Mouse (Mus musculus) lung, embryonic 14.5 days (tissue): Measurements from ENCODE around the gene Gm1043. TPM values are rescaled to one million over a fixed set of nuclear protein-coding genes. Genes with fewer than 3 reads are reported as not detected.

Experiments
- ATAC-seq: fragments of 200-750 bp; cut with Nextera tagmentation; 2 replicates; pipeline ENCODE4 v1.8.0; 2017; ENCODE audit warnings: mild to moderate bottlenecking, moderate TSS enrichment, moderate library complexity; ENCODE audit not compliant: insufficient read depth
- DNase-seq: peaks from one replicate; pipeline ENCODE4 v3.0.0-alpha.2; 2015
- H3K27ac ChIP-seq: fragments of 300-500 bp; sonication (generic); 2 replicates; pipeline ENCODE4 v1.5.1; 2014; ENCODE audit warnings: low read depth, mild to moderate bottlenecking, moderate library complexity
- H3K27me3 ChIP-seq: fragments of 300-500 bp; sonication (generic); 2 replicates; pipeline ENCODE4 v1.6.1; 2014; ENCODE audit warnings: low read length, control low read depth; ENCODE audit not compliant: insufficient read depth
- H3K36me3 ChIP-seq: fragments of 300-500 bp; sonication (generic); 2 replicates; pipeline ENCODE4 v1.6.1; 2014; ENCODE audit warnings: control low read depth; ENCODE audit not compliant: insufficient read depth
- H3K4me1 ChIP-seq: fragments of 300-500 bp; sonication (generic); 2 replicates; pipeline ENCODE4 v1.6.1; 2014; ENCODE audit warnings: antibody characterized with exemption, control low read depth; ENCODE audit not compliant: insufficient read depth
- H3K4me2 ChIP-seq: fragments of 300-500 bp; sonication (generic); 2 replicates; pipeline ENCODE4 v1.6.1; 2014; ENCODE audit warnings: mild to moderate bottlenecking
- H3K4me3 ChIP-seq: fragments of 300-500 bp; sonication (generic); 2 replicates; pipeline ENCODE4 v1.5.1; 2014; ENCODE audit warnings: low read depth, low read length
- H3K9ac ChIP-seq: fragments of 300-500 bp; sonication (generic); 2 replicates; pipeline ENCODE4 v1.6.1; 2014
- H3K9me3 ChIP-seq: fragments of 300-500 bp; sonication (generic); 2 replicates; pipeline ENCODE4 v1.6.1; 2016; ENCODE audit warnings: low read depth, low read length, control low read depth
- CTCF ChIP-seq: IDR thresholded peaks from 2 replicates; pipeline ENCODE4 v1.5.1; 2016; ENCODE audit warnings: antibody characterized with exemption, low read depth
- WGBS: fragments of 180-500 bp; shearing (Covaris S2); extraction: QIAGEN DNeasy Blood & Tissue Kit; methylation state at CpG from one replicate; pipeline ENCODE4 v1.1.7; 2014; 5-methylcytosine and 5-hydroxymethylcytosine counted together
- polyA plus RNA-seq: library from polyadenylated mRNA; unstranded; fragments of >200 nt; fragmentation: Nextera tagmentation; extraction: Ambion mirVana; gene quantifications from 2 replicates; pipeline ENCODE4 v1.2.1, GENCODE M21; 2014

Gm1043 gene
- polyA plus RNA-seq, 1 experiment from 2014 or later, result not detected

DNA sequence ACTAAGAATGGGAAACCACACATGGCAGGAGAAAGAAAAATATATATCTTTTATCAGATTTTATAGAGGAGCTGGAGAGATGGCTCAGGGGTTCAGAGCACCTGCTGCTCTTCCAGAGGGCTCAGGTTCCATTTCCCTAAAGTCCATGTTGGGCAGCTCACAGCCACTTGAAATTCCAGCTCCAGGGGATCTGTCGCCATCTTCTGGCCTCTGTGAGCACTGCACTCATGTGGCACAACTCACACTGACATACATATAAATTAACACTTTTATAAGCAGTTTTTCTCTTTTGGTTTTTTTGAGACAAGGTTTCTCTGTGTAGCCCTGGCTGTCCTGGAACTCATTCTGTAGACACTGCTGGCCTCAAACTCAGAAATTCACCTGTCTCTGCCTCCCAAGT is 95.5 kb downstream of the Gm1043 start:
- Histone ChIP-seq H3K4me3 (no peak overlapping the region), H3K27ac (no peak overlapping the region), H3K4me2 (no peak overlapping the region), H3K36me3 (no peaks in the 10 kb centered on the region), H3K9ac (no peak overlapping the region), H3K4me1 (no peaks in the 10 kb centered on the region), H3K27me3 (no peaks in the 10 kb centered on the region), H3K9me3 (no peaks in the 10 kb centered on the region)
- DNase-seq, result no peak
- TF ChIP-seq CTCF, result peak; percentile 27; the same call in 1 of the 2 replicates
- 41% methylated on average over 1 of the region's 1 CpGs for WGBS
- ATAC-seq, result no peak

GRCm38 (mm10) chr5:37184605-37185004 is 99.4 kb downstream of the Gm1043 start:
- no peaks in the 10 kb centered on the region for H3K4me1 ChIP-seq
- no peak overlapping the region for H3K9ac ChIP-seq
- no peak overlapping the region for H3K27ac ChIP-seq
- H3K4me2 ChIP-seq, result no peak overlapping the region
- no peaks in the 10 kb centered on the region for H3K27me3 ChIP-seq
- no peak overlapping the region for H3K4me3 ChIP-seq
- H3K9me3 ChIP-seq, result no peaks in the 10 kb centered on the region
- no peak for DNase-seq
- 41% methylated on average over 7 of the region's 7 CpGs for WGBS
- H3K36me3 ChIP-seq, result no peaks in the 10 kb centered on the region
- TF ChIP-seq CTCF, result no peak
- no peak for ATAC-seq

DNA sequence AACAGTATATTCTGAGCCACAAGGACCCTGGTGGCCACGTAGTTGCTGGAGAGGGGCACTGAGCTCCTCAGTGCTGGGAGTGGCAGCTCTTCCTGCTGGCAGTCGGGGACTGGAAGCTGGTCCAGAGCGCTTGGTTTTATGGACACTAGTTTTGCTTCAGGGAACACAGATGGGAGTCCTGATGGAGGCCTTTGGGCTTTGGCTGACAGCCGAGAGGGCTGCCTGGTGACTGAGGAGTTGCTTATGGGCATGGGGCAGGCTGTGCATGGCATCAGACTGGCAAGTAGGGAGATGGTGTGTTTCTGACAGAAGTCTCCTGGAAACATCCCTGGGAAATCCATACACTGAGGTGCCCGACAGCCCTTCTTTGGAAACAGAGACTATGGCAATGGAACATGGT is 105.2 kb downstream of the Gm1043 start:
- 75% methylated on average over 5 of the region's 5 CpGs for WGBS
- Histone ChIP-seq H3K9me3 (no peaks in the 10 kb centered on the region), H3K4me2 (no peak overlapping the region), H3K4me1 (no peaks in the 10 kb centered on the region), H3K4me3 (no peak overlapping the region), H3K36me3 (no peaks in the 10 kb centered on the region), H3K9ac (no peak overlapping the region), H3K27ac (no peak overlapping the region), H3K27me3 (peaks cover 3% of the 10 kb centered on the region; the same call in 1 of the 2 replicates)
- DNase-seq (no peak), ATAC-seq (no peak)
- TF ChIP-seq CTCF, result no peak

DNA sequence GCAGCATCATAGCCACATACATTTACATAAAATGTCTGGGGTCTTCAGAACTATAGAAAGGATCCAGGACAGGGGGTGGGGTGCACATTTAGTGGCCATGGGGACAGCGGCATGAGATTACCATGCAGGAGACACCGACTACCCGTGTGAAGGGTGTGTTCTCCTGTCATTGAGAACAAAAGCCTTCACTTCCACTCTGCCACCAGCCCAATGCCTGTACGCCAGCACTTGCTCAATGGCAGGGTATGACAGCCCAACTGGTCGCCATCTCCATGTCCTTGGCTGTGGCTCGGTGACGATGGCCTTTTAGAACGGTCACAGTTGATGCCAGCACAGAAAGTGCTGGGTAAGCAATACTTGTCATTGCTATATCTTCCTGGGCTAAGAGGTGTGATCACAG is 111.0 kb downstream of the Gm1043 start:
- WGBS, result 67% methylated on average over 8 of the region's 8 CpGs

GRCm38 (mm10) chr5:37196666-37197250 is 111.6 kb downstream of the Gm1043 start:
- H3K4me1 ChIP-seq, result peaks cover 22% of the 10 kb centered on the region
- no peak overlapping the region for H3K4me3 ChIP-seq
- DNase-seq (peak; percentile 77), ATAC-seq (peak; percentile 32)
- H3K27ac ChIP-seq, result no peak overlapping the region
- H3K4me2 ChIP-seq, result peak overlapping the region; percentile 29; the same call in 1 of the 2 replicates
- no peaks in the 10 kb centered on the region for H3K9me3 ChIP-seq
- 9% methylated on average over 10 of the region's 10 CpGs for WGBS
- TF ChIP-seq CTCF, result no peak
- H3K36me3 ChIP-seq, result no peaks in the 10 kb centered on the region
- H3K27me3 ChIP-seq, result peaks cover 7% of the 10 kb centered on the region; the same call in 1 of the 2 replicates
- no peak overlapping the region for H3K9ac ChIP-seq

More for the DNA sequence above, 111.0 kb downstream of the Gm1043 start:
- ATAC-seq (no peak), DNase-seq (no peak)
- no peak overlapping the region for H3K4me2 ChIP-seq
- H3K27ac ChIP-seq, result no peak overlapping the region
- TF ChIP-seq CTCF, result no peak
- peaks cover 22% of the 10 kb centered on the region for H3K4me1 ChIP-seq
- H3K4me3 ChIP-seq, result no peak overlapping the region
- no peaks in the 10 kb centered on the region for H3K9me3 ChIP-seq
- H3K36me3 ChIP-seq, result no peaks in the 10 kb centered on the region
- H3K27me3 ChIP-seq, result peaks cover 7% of the 10 kb centered on the region; the same call in 1 of the 2 replicates
- no peak overlapping the region for H3K9ac ChIP-seq

- WGBS, result 47% methylated on average over 3 of the region's 3 CpGs
- TF ChIP-seq CTCF, result no peak
Measured at GRCm38 (mm10) chr5:37197423-37197822, 112.3 kb downstream of the Gm1043 start.

DNA sequence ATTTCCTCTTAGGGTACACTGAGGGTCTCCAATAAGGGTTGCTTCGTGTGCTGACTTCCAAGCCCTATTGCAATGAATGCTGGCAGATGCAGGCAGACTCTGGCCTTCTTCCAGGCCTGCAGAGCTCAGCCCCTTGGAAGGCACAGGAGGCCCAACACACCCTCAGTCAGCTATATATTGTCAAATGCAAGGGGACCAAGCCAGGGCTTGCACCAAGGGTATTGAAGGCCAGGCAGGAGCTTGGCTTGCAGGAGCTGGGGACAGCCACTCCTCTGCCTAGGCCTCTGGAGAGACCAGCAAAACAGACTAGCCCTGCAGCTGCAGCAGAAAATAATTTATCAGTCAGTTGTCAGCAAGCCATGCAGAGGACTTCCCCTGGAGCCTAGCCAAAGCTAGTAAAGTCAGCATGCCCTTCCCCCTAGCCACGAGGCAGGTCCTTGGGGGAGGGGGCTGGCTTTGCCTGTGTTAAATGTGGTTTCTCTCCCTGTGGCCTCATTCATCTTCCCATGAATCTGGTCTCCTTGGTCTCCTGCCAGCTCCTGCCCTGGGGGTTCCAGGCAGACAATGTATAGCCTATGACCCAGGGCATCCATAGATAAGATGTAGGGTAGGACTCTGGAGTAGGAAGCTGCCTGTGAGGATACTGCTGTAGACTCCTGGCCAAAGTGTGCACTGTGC is 113.0 kb downstream of the Gm1043 start:
- WGBS, result 17% methylated on average over 2 of the region's 2 CpGs
- H3K4me1 ChIP-seq, result peaks cover 22% of the 10 kb centered on the region
- ATAC-seq, result peak; percentile 83
- peaks cover 7% of the 10 kb centered on the region; the same call in 1 of the 2 replicates for H3K27me3 ChIP-seq
- no peak overlapping the region for H3K4me2 ChIP-seq
- peak; percentile 92 for DNase-seq
- no peak for TF ChIP-seq CTCF
- H3K4me3 ChIP-seq, result no peak overlapping the region
- H3K9ac ChIP-seq, result no peak overlapping the region
- H3K27ac ChIP-seq, result peak overlapping the region; percentile 36; the same call in 1 of the 2 replicates
- no peaks in the 10 kb centered on the region for H3K36me3 ChIP-seq
- H3K9me3 ChIP-seq, result no peaks in the 10 kb centered on the region

More at GRCm38 (mm10) chr5:37197423-37197822, 112.3 kb downstream of the Gm1043 start:
- H3K27ac ChIP-seq, result no peak overlapping the region
- peaks cover 22% of the 10 kb centered on the region for H3K4me1 ChIP-seq
- H3K36me3 ChIP-seq, result no peaks in the 10 kb centered on the region
- H3K27me3 ChIP-seq, result peaks cover 7% of the 10 kb centered on the region; the same call in 1 of the 2 replicates
- no peak overlapping the region for H3K4me2 ChIP-seq
- no peak overlapping the region for H3K9ac ChIP-seq
- H3K9me3 ChIP-seq, result no peaks in the 10 kb centered on the region
- DNase-seq (peak; percentile 30), ATAC-seq (no peak)
- H3K4me3 ChIP-seq, result no peak overlapping the region
